Mouse (Mus musculus): ENCODE results near the gene Ntrk3. TPM values are rescaled to one million over a fixed set of nuclear protein-coding genes. Genes with fewer than 3 reads are reported as not detected.

The Ntrk3 gene
- polyA plus RNA-seq, 1 experiment from 2014 or later, result 3.0 TPM

- no peaks in the 10 kb centered on the region for H3K27me3 ChIP-seq (replicated peaks)
- no peak for ATAC-seq (ENCODE audit: insufficient read depth, low FRiP score, low read depth)
- no peak overlapping the region for H3K4me2 ChIP-seq
- 86% methylated on average over 4 of the region's 4 CpGs for WGBS
- no peak overlapping the region for H3K9ac ChIP-seq
- H3K36me3 ChIP-seq, result no peaks in the 10 kb centered on the region
- no peak overlapping the region for H3K4me3 ChIP-seq (replicated peaks)
- no peak overlapping the region for H3K27ac ChIP-seq
- no peaks in the 10 kb centered on the region for H3K9me3 ChIP-seq
- no peaks in the 10 kb centered on the region for H3K4me1 ChIP-seq
Observed at GRCm38 (mm10) chr7:78400219-78400618, 337.6 kb downstream of the Ntrk3 start.

- no peak overlapping the region for H3K4me2 ChIP-seq
- no peaks in the 10 kb centered on the region for H3K27me3 ChIP-seq (replicated peaks)
- no peaks in the 10 kb centered on the region for H3K9me3 ChIP-seq
- H3K9ac ChIP-seq, result no peak overlapping the region
- ATAC-seq (ENCODE audit: insufficient read depth, low FRiP score, low read depth), result no peak
- no peaks in the 10 kb centered on the region for H3K36me3 ChIP-seq
- no peak overlapping the region for H3K27ac ChIP-seq
- H3K4me3 ChIP-seq (replicated peaks), result no peak overlapping the region
- H3K4me1 ChIP-seq, result no peaks in the 10 kb centered on the region
Observed at GRCm38 (mm10) chr7:78398377-78398776, 339.4 kb downstream of the Ntrk3 start.

GRCm38 (mm10) chr7:78397215-78397614, 340.6 kb downstream of the Ntrk3 start:
- Histone ChIP-seq H3K36me3 (no peaks in the 10 kb centered on the region), H3K4me1 (no peaks in the 10 kb centered on the region), H3K27me3 (replicated peaks) (no peaks in the 10 kb centered on the region), H3K4me2 (no peak overlapping the region), H3K4me3 (replicated peaks) (no peak overlapping the region), H3K9ac (no peak overlapping the region), H3K9me3 (no peaks in the 10 kb centered on the region), H3K27ac (no peak overlapping the region)
- 74% methylated on average over 4 of the region's 4 CpGs for WGBS
- no peak for ATAC-seq (ENCODE audit: insufficient read depth, low FRiP score, low read depth)

- H3K27me3 ChIP-seq (replicated peaks), result no peaks in the 10 kb centered on the region
- no peak overlapping the region for H3K27ac ChIP-seq
- no peak overlapping the region for H3K4me2 ChIP-seq
- WGBS, result 81% methylated on average over 3 of the region's 3 CpGs
- H3K9ac ChIP-seq, result no peak overlapping the region
- no peaks in the 10 kb centered on the region for H3K4me1 ChIP-seq
- no peak overlapping the region for H3K4me3 ChIP-seq (replicated peaks)
- no peaks in the 10 kb centered on the region for H3K36me3 ChIP-seq
- H3K9me3 ChIP-seq, result no peaks in the 10 kb centered on the region
- ATAC-seq (ENCODE audit: insufficient read depth, low FRiP score, low read depth), result no peak
Observed at GRCm38 (mm10) chr7:78390019-78390418, 347.8 kb downstream of the Ntrk3 start.

- Histone ChIP-seq H3K27ac (no peak overlapping the region), H3K9ac (no peak overlapping the region), H3K9me3 (no peaks in the 10 kb centered on the region), H3K4me2 (no peak overlapping the region), H3K4me1 (no peaks in the 10 kb centered on the region), H3K36me3 (no peaks in the 10 kb centered on the region), H3K4me3 (replicated peaks) (no peak overlapping the region), H3K27me3 (replicated peaks) (no peaks in the 10 kb centered on the region)
- 81% methylated on average over 5 of the region's 5 CpGs for WGBS
- no peak for ATAC-seq (ENCODE audit: insufficient read depth, low FRiP score, low read depth)
Observed at GRCm38 (mm10) chr7:78388101-78388500, 349.7 kb downstream of the Ntrk3 start.

- Histone ChIP-seq H3K4me1 (no peaks in the 10 kb centered on the region), H3K4me2 (no peak overlapping the region)
- ATAC-seq (ENCODE audit: insufficient read depth, low FRiP score, low read depth), result no peak
Observed at GRCm38 (mm10) chr7:78385971-78386370, 351.8 kb downstream of the Ntrk3 start.

GRCm38 (mm10) chr7:78384111-78384510, 353.7 kb downstream of the Ntrk3 start:
- Histone ChIP-seq H3K36me3 (no peaks in the 10 kb centered on the region), H3K9me3 (no peaks in the 10 kb centered on the region), H3K27ac (no peak overlapping the region), H3K4me3 (replicated peaks) (no peak overlapping the region), H3K27me3 (replicated peaks) (no peaks in the 10 kb centered on the region), H3K9ac (no peak overlapping the region), H3K4me2 (no peak overlapping the region), H3K4me1 (no peaks in the 10 kb centered on the region)
- ATAC-seq (ENCODE audit: insufficient read depth, low FRiP score, low read depth), result no peak

More at GRCm38 (mm10) chr7:78385971-78386370, 351.8 kb downstream of the Ntrk3 start:
- 57% methylated on average over 1 of the region's 1 CpGs for WGBS
- Histone ChIP-seq H3K4me3 (replicated peaks) (no peak overlapping the region), H3K9me3 (no peaks in the 10 kb centered on the region), H3K9ac (no peak overlapping the region), H3K27me3 (replicated peaks) (no peaks in the 10 kb centered on the region), H3K27ac (no peak overlapping the region), H3K36me3 (no peaks in the 10 kb centered on the region)

- 31% methylated on average over 1 of the region's 1 CpGs for WGBS
Observed at GRCm38 (mm10) chr7:78382126-78382525, 355.7 kb downstream of the Ntrk3 start.

GRCm38 (mm10) chr7:78379784-78380183, 358.0 kb downstream of the Ntrk3 start:
- no peaks in the 10 kb centered on the region for H3K4me1 ChIP-seq
- no peak overlapping the region for H3K9ac ChIP-seq
- H3K27ac ChIP-seq, result no peak overlapping the region
- H3K27me3 ChIP-seq (replicated peaks), result no peaks in the 10 kb centered on the region
- no peak for ATAC-seq (ENCODE audit: insufficient read depth, low FRiP score, low read depth)
- WGBS, result 84% methylated on average over 5 of the region's 5 CpGs
- no peak overlapping the region for H3K4me2 ChIP-seq
- H3K36me3 ChIP-seq, result no peaks in the 10 kb centered on the region
- no peak overlapping the region for H3K4me3 ChIP-seq (replicated peaks)
- H3K9me3 ChIP-seq, result no peaks in the 10 kb centered on the region

More at GRCm38 (mm10) chr7:78382126-78382525, 355.7 kb downstream of the Ntrk3 start:
- no peak overlapping the region for H3K4me2 ChIP-seq
- H3K4me1 ChIP-seq, result no peaks in the 10 kb centered on the region
- no peak overlapping the region for H3K27ac ChIP-seq
- no peak for ATAC-seq (ENCODE audit: insufficient read depth, low FRiP score, low read depth)
- no peak overlapping the region for H3K9ac ChIP-seq
- H3K36me3 ChIP-seq, result no peaks in the 10 kb centered on the region
- H3K4me3 ChIP-seq (replicated peaks), result no peak overlapping the region
- H3K27me3 ChIP-seq (replicated peaks), result no peaks in the 10 kb centered on the region
- no peaks in the 10 kb centered on the region for H3K9me3 ChIP-seq

- Histone ChIP-seq H3K9me3 (no peaks in the 10 kb centered on the region), H3K27me3 (replicated peaks) (no peaks in the 10 kb centered on the region), H3K4me3 (replicated peaks) (no peak overlapping the region), H3K4me1 (no peaks in the 10 kb centered on the region), H3K27ac (no peak overlapping the region), H3K9ac (no peak overlapping the region), H3K36me3 (no peaks in the 10 kb centered on the region), H3K4me2 (no peak overlapping the region)
- no peak for ATAC-seq (ENCODE audit: insufficient read depth, low FRiP score, low read depth)
- 65% methylated on average over 2 of the region's 2 CpGs for WGBS
Observed at GRCm38 (mm10) chr7:78378306-78378705, 359.5 kb downstream of the Ntrk3 start.

GRCm38 (mm10) chr7:78376875-78377274, 360.9 kb downstream of the Ntrk3 start:
- no peaks in the 10 kb centered on the region for H3K36me3 ChIP-seq
- no peak overlapping the region for H3K4me2 ChIP-seq
- no peaks in the 10 kb centered on the region for H3K27me3 ChIP-seq (replicated peaks)
- H3K9ac ChIP-seq, result no peak overlapping the region
- no peak for ATAC-seq (ENCODE audit: insufficient read depth, low FRiP score, low read depth)
- 55% methylated on average over 4 of the region's 4 CpGs for WGBS
- no peaks in the 10 kb centered on the region for H3K4me1 ChIP-seq
- no peak overlapping the region for H3K27ac ChIP-seq
- H3K9me3 ChIP-seq, result no peaks in the 10 kb centered on the region
- H3K4me3 ChIP-seq (replicated peaks), result no peak overlapping the region

- WGBS, result 66% methylated on average over 8 of the region's 8 CpGs
- H3K4me3 ChIP-seq (replicated peaks), result no peak overlapping the region
- no peaks in the 10 kb centered on the region for H3K36me3 ChIP-seq
- no peak overlapping the region for H3K4me2 ChIP-seq
- no peak overlapping the region for H3K27ac ChIP-seq
- no peaks in the 10 kb centered on the region for H3K9me3 ChIP-seq
- H3K4me1 ChIP-seq, result no peaks in the 10 kb centered on the region
- H3K9ac ChIP-seq, result no peak overlapping the region
- no peaks in the 10 kb centered on the region for H3K27me3 ChIP-seq (replicated peaks)
- ATAC-seq (ENCODE audit: insufficient read depth, low FRiP score, low read depth), result no peak
Observed at GRCm38 (mm10) chr7:78361341-78362309, 376.2 kb downstream of the Ntrk3 start.
